Mouse (Mus musculus) left cerebral cortex, adult 2 months (tissue): ENCODE results near the gene Syap1. TPM values are rescaled to one million over a fixed set of nuclear protein-coding genes. Genes with fewer than 3 reads are reported as not detected.

Experiments
- DNase-seq, 2 experiments: peaks; one replicate each; pipeline ENCODE4 v3.0.0; 2021 to 2022; ENCODE audit warnings: low spot score in 2 of 2, mixed read lengths in 1 of 2; ENCODE audit errors: extremely low spot score in 1 of 2
- H3K27ac ChIP-seq: fragments of 200-600 bp; 2 replicates; pipeline ENCODE4 v1.8.1; 2022
- H3K4me3 ChIP-seq: fragments of 200-600 bp; 2 replicates; pipeline ENCODE4 v1.8.1; 2022
- CTCF ChIP-seq: fragments of 200-600 bp; IDR thresholded peaks from 2 replicates; pipeline ENCODE4 v1.8.1; 2022; ENCODE audit warnings: antibody characterized with exemption, mild to moderate bottlenecking, moderate library complexity
- intact Hi-C: fragments of 180-260 bp; cut with DNase I; formaldehyde crosslinking; loops from one replicate; pipeline ENCODE4 v1.15.1; 2025
- microRNA-seq, 2 experiments: library from miRNA; unstranded; fragments of <30 nt; microRNA quantifications; one replicate each; pipeline ENCODE4 v1.2.0; 2021
- total RNA-seq, 2 experiments: library from RNA; stranded (reverse); gene quantifications; 2 replicates each; pipeline ENCODE4 v1.2.3; 2021

Syap1 gene
- total RNA-seq, 2 experiments from 2014 or later, result 25.2 to 28.4 TPM

GRCm38 (mm10) chrX:162828783-162829182 is 59.5 kb downstream of the Syap1 start:
- DNase-seq, result peak; percentile 9 to 11
- Histone ChIP-seq H3K27ac (peak overlapping the region; percentile 78), H3K4me3 (peak overlapping the region; percentile 72)
- intact Hi-C loops, result no loop called here
- no peak for TF ChIP-seq CTCF

GRCm38 (mm10) chrX:162828016-162828415 is 60.2 kb downstream of the Syap1 start:
- Histone ChIP-seq H3K4me3 (peak overlapping the region; percentile 72), H3K27ac (peak overlapping the region; percentile 78; the same call in 1 of the 2 replicates)
- DNase-seq, result no peak
- no peak for TF ChIP-seq CTCF
- intact Hi-C loops, result no loop called here

Small RNAs within 50 kb of the gene (microRNA-seq; reads per million reads assigned to microRNA genes)
- gene Mir3473a, result 0 reads per million in 2 experiments

Other genes with a start within 250 kb of the Syap1 start
- gene Reps2, start 244.8 kb downstream of the Syap1 start, total RNA-seq, result 100 to 1,000 TPM; 147 to 153 TPM
- 100 to 1,000 TPM; 137 to 155 TPM for gene Rbbp7, start 128.0 kb downstream of the Syap1 start, total RNA-seq
- gene Txlng, start 59.0 kb downstream of the Syap1 start, total RNA-seq, result 10 to 100 TPM; 19.7 to 20.7 TPM
- 10 to 100 TPM; 63.4 to 73.2 TPM for gene Ctps2, start 12.8 kb upstream of the Syap1 start, total RNA-seq
- not detected for gene S100g, start 76.2 kb upstream of the Syap1 start, total RNA-seq